Mouse (Mus musculus): ENCODE results near the gene Ccnf. TPM values are rescaled to one million over a fixed set of nuclear protein-coding genes. Genes with fewer than 3 reads are reported as not detected.

Ccnf gene
- total and polyA plus RNA-seq, 3 experiments = 26.4 to 60.7 (median 40.1) TPM

DNA sequence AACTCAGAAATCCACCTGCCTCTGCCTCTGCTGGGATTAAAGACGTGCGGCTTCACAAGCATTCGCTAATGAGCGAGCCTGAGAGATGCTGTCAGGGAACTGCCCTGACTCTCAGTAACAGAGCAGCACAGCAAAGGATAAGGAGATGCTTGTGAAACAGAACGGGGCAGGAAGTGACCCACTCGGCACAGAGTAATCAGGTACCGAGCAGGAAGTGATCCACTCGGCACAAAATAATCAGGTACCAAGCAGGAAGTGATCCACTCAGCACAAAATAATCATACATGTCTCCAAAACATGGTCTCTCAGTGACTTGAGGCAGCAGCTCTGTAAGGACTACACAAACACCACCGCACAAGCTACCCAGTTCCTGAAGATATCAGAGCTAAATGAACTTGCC, 37.2 kb upstream of the Ccnf start:
- no peak overlapping the region for H3K27ac ChIP-seq (ENCODE audit: insufficient read depth, low read depth)
- H3K9me3 ChIP-seq (replicated peaks; ENCODE audit: low read length) = no peaks in the 10 kb centered on the region
- dilution Hi-C loops (cut with MboI; ENCODE audit: extremely low pct_ligation_motif_present, extremely low pct_unique_long_range_greater_than_20kb, low sequenced_read_pairs) = no loop called here
- H3K79me2 ChIP-seq (replicated peaks; ENCODE audit: control insufficient read depth, extremely low read depth, insufficient read depth, poor library complexity, severe bottlenecking) = no peaks in the 10 kb centered on the region
- H3K4me2 ChIP-seq (ENCODE audit: insufficient read depth, low read depth, poor library complexity, severe bottlenecking) = no peak overlapping the region
- H3K27me3 ChIP-seq (replicated peaks) = no peaks in the 10 kb centered on the region
- in situ Hi-C loops (cut with MboI; ENCODE audit: low pct_ligation_motif_present, low pct_unique_long_range_greater_than_20kb, low sequenced_read_pairs) = no loop called here
- peaks cover 0 to 18% of the 10 kb centered on the region in 2 experiments; a peak in 3 of 4 replicates for H3K4me1 ChIP-seq (ENCODE audit: control insufficient read depth in 1 of 2, insufficient read depth in 2 of 2)
- no peak for DNase-seq (ENCODE audit: extremely low read depth)
- H3K4me3 ChIP-seq (replicated peaks in 1 of 3; ENCODE audit: low read depth in 2 of 3, low read length in 2 of 3, poor library complexity in 1 of 3) = no peak overlapping the region
- TF ChIP-seq MXI1 (IDR thresholded peaks at IDR 0.05; ENCODE audit: low read depth, low read length) (no peak), CHD1 (IDR thresholded peaks at IDR 0.05; ENCODE audit: low read depth, low read length) (no peak), BHLHE40 (IDR thresholded peaks at IDR 0.05; ENCODE audit: low read depth, low read length) (no peak), SIN3A (IDR thresholded peaks at IDR 0.05; ENCODE audit: low read length) (no peak), ZMIZ1 (IDR thresholded peaks at IDR 0.05; ENCODE audit: low read depth, low read length) (no peak), TCF12 (IDR thresholded peaks at IDR 0.05; ENCODE audit: low read depth, low read length) (no peak)
- no peaks in the 10 kb centered on the region for H3K36me3 ChIP-seq (replicated peaks in 1 of 2; ENCODE audit: control insufficient read depth in 1 of 2, insufficient read depth in 1 of 2, low read length in 1 of 2)
- H3K9ac ChIP-seq (ENCODE audit: insufficient read depth, low read depth) = no peak overlapping the region

DNA sequence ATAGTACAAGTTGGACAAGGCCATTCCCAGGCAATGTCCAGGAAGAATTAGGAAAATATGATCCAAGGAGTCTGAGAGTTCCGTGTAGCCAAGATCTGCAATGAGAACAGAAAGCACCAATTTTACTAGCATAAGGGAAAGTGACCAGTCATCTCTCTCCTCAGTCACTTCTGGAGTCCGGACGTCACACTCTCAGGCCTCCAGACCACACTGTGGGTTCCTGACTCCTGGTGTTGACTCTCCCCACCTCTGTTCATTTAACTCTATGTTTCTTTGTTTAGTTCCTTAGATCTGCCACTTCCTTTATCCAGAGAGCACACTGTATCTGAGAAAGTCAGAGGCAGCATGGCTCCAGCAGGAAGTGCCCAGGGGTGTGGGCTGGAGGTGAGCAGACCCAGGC, 34.4 kb upstream of the Ccnf start:
- H3K9ac ChIP-seq (ENCODE audit: insufficient read depth, low read depth) = no peak overlapping the region
- no peaks in the 10 kb centered on the region for H3K27me3 ChIP-seq (replicated peaks)
- TF ChIP-seq MAFK (IDR thresholded peaks at IDR 0.05; ENCODE audit: insufficient replicate concordance, low read length) (peak; percentile 66), MAZ (IDR thresholded peaks at IDR 0.05; ENCODE audit: low read depth, low read length) (no peak), MAX (IDR thresholded peaks at IDR 0.05; ENCODE audit: low read length) (no peak), IRF4 (IDR thresholded peaks at IDR 0.05; ENCODE audit: low read depth, low read length) (peak; percentile 92), BHLHE40 (IDR thresholded peaks at IDR 0.05; ENCODE audit: low read depth, low read length) (peak; percentile 76), EP300 (IDR thresholded peaks at IDR 0.05; ENCODE audit: low read length) (peak; percentile 69; the same call in 1 of the 2 replicates), MXI1 (IDR thresholded peaks at IDR 0.05; ENCODE audit: low read depth, low read length) (no peak), JUND (conservative IDR thresholded peaks at IDR 0.05; ENCODE audit: low read depth, low read length) (peak; percentile 81), ETS1 (conservative IDR thresholded peaks at IDR 0.05; ENCODE audit: low read depth, low read length) (0 out of 2 replicates have a peak, but pooled peaks have one; percentile 37), MEF2A (IDR thresholded peaks at IDR 0.05; ENCODE audit: borderline replicate concordance, low read depth, low read length) (peak; percentile 33; the same call in 1 of the 2 replicates), JUN (IDR thresholded peaks at IDR 0.05; ENCODE audit: insufficient read depth, low read depth, low read length) (peak; percentile 77), TCF12 (IDR thresholded peaks at IDR 0.05; ENCODE audit: low read depth, low read length) (no peak), RCOR1 (conservative IDR thresholded peaks at IDR 0.05; ENCODE audit: low read depth, low read length) (0 out of 2 replicates have a peak, but pooled peaks have one; percentile 44)
- H3K4me3 ChIP-seq (replicated peaks in 1 of 3; ENCODE audit: low read depth in 2 of 3, low read length in 2 of 3, poor library complexity in 1 of 3) = no peak overlapping the region
- no peaks in the 10 kb centered on the region for H3K79me2 ChIP-seq (replicated peaks; ENCODE audit: control insufficient read depth, extremely low read depth, insufficient read depth, poor library complexity, severe bottlenecking)
- no peak overlapping the region for H3K4me2 ChIP-seq (ENCODE audit: insufficient read depth, low read depth, poor library complexity, severe bottlenecking)
- in situ Hi-C loops (cut with MboI; ENCODE audit: low pct_ligation_motif_present, low pct_unique_long_range_greater_than_20kb, low sequenced_read_pairs) = no loop called here
- dilution Hi-C loops (cut with MboI; ENCODE audit: extremely low pct_ligation_motif_present, extremely low pct_unique_long_range_greater_than_20kb, low sequenced_read_pairs) = no loop called here
- no peaks in the 10 kb centered on the region for H3K36me3 ChIP-seq (replicated peaks in 1 of 2; ENCODE audit: control insufficient read depth in 1 of 2, insufficient read depth in 1 of 2, low read length in 1 of 2)
- peaks cover 0 to 18% of the 10 kb centered on the region in 2 experiments; a peak in 3 of 4 replicates for H3K4me1 ChIP-seq (ENCODE audit: control insufficient read depth in 1 of 2, insufficient read depth in 2 of 2)
- peak; percentile 34 for DNase-seq (ENCODE audit: extremely low read depth)
- H3K27ac ChIP-seq (ENCODE audit: insufficient read depth, low read depth) = no peak overlapping the region
- H3K9me3 ChIP-seq (replicated peaks; ENCODE audit: low read length) = no peaks in the 10 kb centered on the region
